ENCODE assay signal across 17 mouse cellular contexts in the genomic region with DNA sequence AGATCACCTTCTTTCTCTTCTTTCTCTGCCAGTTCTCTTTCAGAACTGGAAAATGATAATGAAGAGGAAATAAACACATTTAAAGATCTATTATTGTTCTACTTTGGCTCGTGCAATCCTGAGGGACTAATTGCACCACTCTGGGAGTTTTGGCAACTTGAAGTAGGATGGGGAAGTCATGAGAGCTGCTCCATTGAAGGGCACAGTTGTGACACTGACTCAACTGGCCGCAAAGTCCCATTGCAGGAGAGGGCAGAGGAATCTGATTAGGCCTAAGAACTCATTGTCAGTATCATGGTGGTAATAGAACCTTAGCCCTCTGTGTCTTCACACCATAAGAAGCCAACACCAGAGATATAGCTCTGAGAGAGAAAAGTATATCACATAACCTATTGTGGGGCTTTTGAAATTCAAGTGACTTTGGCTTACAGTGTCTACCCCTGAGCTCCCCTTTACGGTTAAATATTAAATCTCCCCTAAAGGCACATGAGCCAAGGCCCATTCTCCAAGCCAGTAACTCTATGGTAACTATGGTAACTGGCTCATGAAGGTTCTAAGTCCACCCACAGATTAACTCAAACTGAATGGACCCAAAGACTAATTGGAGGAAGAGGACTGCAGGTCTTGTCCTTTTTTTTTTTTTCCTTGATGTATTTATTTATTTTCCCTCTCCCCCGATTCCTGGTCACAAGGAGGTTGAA.
A peak's percentile ranks its signal among the peaks of the same experiment; 100 is the strongest.
DNase-seq lines count a peak whose midpoint lies in the region; ATAC-seq lines count a peak whose summit lies in the region.
"Had no signal": no experiment of that assay in that cellular context is flagged by ENCODE, and none has a peak within 500 bp of the region (broad histone marks: within the 10 kb centered on the region; RNA-seq: fewer than 3 reads in every experiment).

No protein-coding gene starts in this region.

- ATAC-seq in intestine, embryonic 15.5 days, result peak; percentile 91
- ATAC-seq in liver, embryonic 13.5 days (ENCODE audit: low read depth), result peak; percentile 66
- no peak for ATAC-seq in midbrain, embryonic 11.5 days (ENCODE audit: low FRiP score)
- ATAC-seq: forebrain, postnatal 0 days; inflammation-experienced regulatory T-cells, adult 6 months had no signal

- no peaks in the 10 kb centered on the region for H3K9me3 ChIP-seq in intestine, embryonic 15.5 days
- H3K9me3 ChIP-seq in liver, embryonic 13.5 days (replicated peaks), result no peaks in the 10 kb centered on the region
- H3K9me3 ChIP-seq in midbrain, embryonic 11.5 days (ENCODE audit: control insufficient read depth, low read length), result no peaks in the 10 kb centered on the region
- H3K9me3 ChIP-seq: embryonic facial prominence, embryonic 15.5 days; heart, embryonic 10.5 days; limb, embryonic 15.5 days; midbrain, embryonic 12.5 days had no signal

- no peaks in the 10 kb centered on the region for H3K27me3 ChIP-seq in intestine, embryonic 15.5 days (replicated peaks)
- H3K27me3 ChIP-seq in liver, embryonic 13.5 days, result no peaks in the 10 kb centered on the region
- no peaks in the 10 kb centered on the region for H3K27me3 ChIP-seq in midbrain, embryonic 11.5 days (ENCODE audit: control insufficient read depth, insufficient read depth, low read length)
- H3K27me3 ChIP-seq: embryonic facial prominence, embryonic 15.5 days; limb, embryonic 15.5 days; midbrain, embryonic 12.5 days had no signal

- no peak overlapping the region for H3K4me2 ChIP-seq in intestine, embryonic 15.5 days (replicated peaks)
- no peak overlapping the region for H3K4me2 ChIP-seq in liver, embryonic 13.5 days
- H3K4me2 ChIP-seq in midbrain, embryonic 11.5 days, result no peak overlapping the region
- H3K4me2 ChIP-seq: embryonic facial prominence, embryonic 15.5 days; limb, embryonic 15.5 days; midbrain, embryonic 12.5 days had no signal

- H3K36me3 ChIP-seq in intestine, embryonic 15.5 days, result no peaks in the 10 kb centered on the region
- no peaks in the 10 kb centered on the region for H3K36me3 ChIP-seq in liver, embryonic 13.5 days
- no peaks in the 10 kb centered on the region for H3K36me3 ChIP-seq in midbrain, embryonic 11.5 days (ENCODE audit: control insufficient read depth, insufficient read depth, low read length)
- H3K36me3 ChIP-seq: embryonic facial prominence, embryonic 15.5 days; heart, embryonic 10.5 days; limb, embryonic 15.5 days; midbrain, embryonic 12.5 days had no signal

- H3K4me1 ChIP-seq in intestine, embryonic 15.5 days (replicated peaks), result peaks cover 25% of the 10 kb centered on the region
- peaks cover 6% of the 10 kb centered on the region; the same call in 1 of the 2 replicates for H3K4me1 ChIP-seq in liver, embryonic 13.5 days (replicated peaks)
- H3K4me1 ChIP-seq in midbrain, embryonic 11.5 days (ENCODE audit: control insufficient read depth, insufficient read depth, low read length), result peaks cover 12% of the 10 kb centered on the region

- DNase-seq in kidney, adult 18-20 months, result peak; percentile 23
- no peak for DNase-seq in kidney, postnatal 25 days
- peak; percentile 79 for DNase-seq in kidney, adult 9 months
- no peak for DNase-seq in liver, embryonic 13.5 days
- DNase-seq in midbrain, embryonic 11.5 days (ENCODE audit: low spot score, missing footprints), result no peak
- DNase-seq in spleen, adult 12 weeks (ENCODE audit: low spot score), result no peak
- DNase-seq: cerebellum, adult 18-20 months; cerebellum, postnatal 36 days; forebrain, postnatal 0 days; thymus, postnatal 36 days had no signal

- H3K4me3 ChIP-seq in intestine, embryonic 15.5 days (replicated peaks), result no peak overlapping the region
- H3K4me3 ChIP-seq in liver, embryonic 13.5 days (replicated peaks), result no peak overlapping the region
- H3K4me3 ChIP-seq in midbrain, embryonic 11.5 days (ENCODE audit: low read depth, low read length), result no peak overlapping the region
- H3K4me3 ChIP-seq: embryonic facial prominence, embryonic 15.5 days; heart, embryonic 10.5 days; limb, embryonic 15.5 days; midbrain, embryonic 12.5 days had no signal

- 0 out of 2 replicates have a peak overlapping the region, but pooled peaks have one; percentile 11 for H3K27ac ChIP-seq in intestine, embryonic 15.5 days
- peak overlapping the region; percentile 40; the same call in 1 of the 2 replicates for H3K27ac ChIP-seq in liver, embryonic 13.5 days
- no peak overlapping the region for H3K27ac ChIP-seq in midbrain, embryonic 11.5 days (ENCODE audit: low read depth, low read length)
- H3K27ac ChIP-seq: embryonic facial prominence, embryonic 15.5 days; heart, embryonic 10.5 days; limb, embryonic 15.5 days; macrophage; midbrain, embryonic 12.5 days had no signal

- no peak overlapping the region for H3K9ac ChIP-seq in intestine, embryonic 15.5 days
- no peak overlapping the region for H3K9ac ChIP-seq in liver, embryonic 13.5 days
- no peak overlapping the region for H3K9ac ChIP-seq in midbrain, embryonic 11.5 days (ENCODE audit: low read length)
- H3K9ac ChIP-seq: embryonic facial prominence, embryonic 15.5 days; forebrain, postnatal 0 days; limb, embryonic 15.5 days; midbrain, embryonic 12.5 days had no signal

- WGBS in intestine, embryonic 15.5 days, result 63% methylated on average over 4 of the region's 4 CpGs
- 54% methylated on average over 4 of the region's 4 CpGs for WGBS in liver, embryonic 13.5 days (ENCODE audit: insufficient replicate concordance)
- WGBS in midbrain, embryonic 11.5 days, result 72% methylated on average over 4 of the region's 4 CpGs

Comparison
In these comparisons a context has a peak if more than half of its experiments do, and no peak if none do; other contexts are left out.
1. DNase-seq: peak in kidney, adult 18-20 months (single experiment) and kidney, adult 9 months (single experiment); none in kidney, postnatal 25 days (0 of 2), liver, embryonic 13.5 days (single experiment), midbrain, embryonic 11.5 days (single experiment) and spleen, adult 12 weeks (single experiment).